In genomic region chr15:78998348-78998747, GRCm38 (mm10) we compare ENCODE assay signal across 22 mouse cellular contexts. TPM values are rescaled to one million over a fixed set of nuclear protein-coding genes. Genes with fewer than 3 reads are reported as not detected.
A peak's percentile ranks its signal among the peaks of the same experiment; 100 is the strongest.
DNase-seq lines count a peak whose midpoint lies in the region; ATAC-seq and TF ChIP-seq lines count a peak whose summit lies in the region.
"Had no signal": no experiment of that assay in that cellular context is flagged by ENCODE, and none has a peak within 500 bp of the region (broad histone marks: within the 10 kb centered on the region; RNA-seq: fewer than 3 reads in every experiment).

No protein-coding gene starts in this region.

- no peak overlapping the region for H3K4me2 ChIP-seq in heart, embryonic 15.5 days
- H3K4me2 ChIP-seq in midbrain, embryonic 15.5 days = no peak overlapping the region
- H3K4me2 ChIP-seq in limb, embryonic 14.5 days (replicated peaks; ENCODE audit: low read depth, low read length, severe bottlenecking) = no peak overlapping the region
- H3K4me2 ChIP-seq: liver, embryonic 11.5 days; neural tube, embryonic 15.5 days; stomach, embryonic 15.5 days had no signal

- peaks cover 67% of the 10 kb centered on the region for H3K36me3 ChIP-seq in heart, embryonic 15.5 days
- H3K36me3 ChIP-seq in midbrain, embryonic 10.5 days = peaks cover 97% of the 10 kb centered on the region
- H3K36me3 ChIP-seq in midbrain, embryonic 15.5 days (replicated peaks) = peaks cover 29% of the 10 kb centered on the region
- peaks cover 99% of the 10 kb centered on the region for H3K36me3 ChIP-seq in limb, embryonic 14.5 days (ENCODE audit: control insufficient read depth, insufficient read depth, low read length)

- no peaks in the 10 kb centered on the region for H3K9me3 ChIP-seq in heart, embryonic 15.5 days (replicated peaks)
- H3K9me3 ChIP-seq in midbrain, embryonic 10.5 days (replicated peaks) = no peaks in the 10 kb centered on the region
- no peaks in the 10 kb centered on the region for H3K9me3 ChIP-seq in midbrain, embryonic 15.5 days
- H3K9me3 ChIP-seq in limb, embryonic 14.5 days (ENCODE audit: control insufficient read depth, low read length) = no peaks in the 10 kb centered on the region
- H3K9me3 ChIP-seq: megakaryocyte, embryonic 14.5 days; neural tube, embryonic 15.5 days; stomach, embryonic 15.5 days had no signal

- H3K27ac ChIP-seq in heart, embryonic 15.5 days = peak overlapping the region; percentile 48
- H3K27ac ChIP-seq in midbrain, embryonic 10.5 days (replicated peaks) = peak overlapping the region; percentile 50; the same call in 1 of the 2 replicates
- H3K27ac ChIP-seq in midbrain, embryonic 15.5 days = no peak overlapping the region
- 0 out of 2 replicates have a peak overlapping the region, but pooled peaks have one; percentile 2 for H3K27ac ChIP-seq in limb, embryonic 14.5 days (replicated peaks; ENCODE audit: low read depth, low read length)
- H3K27ac ChIP-seq: neural tube, embryonic 15.5 days; stomach, embryonic 15.5 days had no signal

- peak; percentile 19 for DNase-seq in embryo, embryonic 11 days
- DNase-seq in embryo, embryonic 10.5 days (ENCODE audit: low spot score) = no peak
- DNase-seq in heart, postnatal 4 days = no peak
- DNase-seq in midbrain, embryonic 10.5 days (ENCODE audit: low spot score) = no peak
- DNase-seq in limb, embryonic 14.5 days (ENCODE audit: low spot score) = no peak
- DNase-seq in gastrocnemius, postnatal 10 days = no peak
- DNase-seq: adrenal gland, postnatal 10 days; cerebellum, adult 9-11 months; gastrocnemius, postnatal 36 days; kidney, adult 9 months; lung, adult 2 months; right cerebral cortex, postnatal 14 days had no signal

- ATAC-seq in heart, embryonic 15.5 days (replicated peaks; ENCODE audit: insufficient number of reproducible peaks, insufficient read depth, low FRiP score, low read depth) = no peak
- no peak for ATAC-seq in midbrain, embryonic 15.5 days (replicated peaks)
- peak; percentile 31; the same call in 1 of the 2 replicates for ATAC-seq in limb, embryonic 14.5 days (ENCODE audit: low FRiP score, low read depth)
- ATAC-seq: forebrain, embryonic 14.5 days; midbrain, embryonic 16.5 days had no signal

- H3K4me3 ChIP-seq in heart, embryonic 15.5 days = no peak overlapping the region
- H3K4me3 ChIP-seq in midbrain, embryonic 10.5 days = no peak overlapping the region
- no peak overlapping the region for H3K4me3 ChIP-seq in midbrain, embryonic 15.5 days
- no peak overlapping the region for H3K4me3 ChIP-seq in limb, embryonic 14.5 days (replicated peaks; ENCODE audit: low read length)
- H3K4me3 ChIP-seq: erythroblast, embryonic 14.5 days; megakaryocyte, embryonic 14.5 days; neural tube, embryonic 15.5 days; stomach, embryonic 15.5 days had no signal

- H3K9ac ChIP-seq in heart, embryonic 15.5 days = no peak overlapping the region
- H3K9ac ChIP-seq in midbrain, embryonic 15.5 days = no peak overlapping the region
- no peak overlapping the region for H3K9ac ChIP-seq in limb, embryonic 14.5 days (ENCODE audit: low read depth, low read length, severe bottlenecking)
- H3K9ac ChIP-seq: neural tube, embryonic 15.5 days; stomach, embryonic 15.5 days had no signal

- peaks cover 20% of the 10 kb centered on the region for H3K4me1 ChIP-seq in heart, embryonic 15.5 days (replicated peaks)
- H3K4me1 ChIP-seq in midbrain, embryonic 10.5 days = peaks cover 9% of the 10 kb centered on the region
- no peaks in the 10 kb centered on the region for H3K4me1 ChIP-seq in midbrain, embryonic 15.5 days
- H3K4me1 ChIP-seq in limb, embryonic 14.5 days (ENCODE audit: control insufficient read depth, insufficient read depth, low read length) = no peaks in the 10 kb centered on the region
- H3K4me1 ChIP-seq: neural tube, embryonic 15.5 days; stomach, embryonic 15.5 days had no signal

- WGBS in heart, embryonic 15.5 days = 45% methylated on average over 8 of the region's 8 CpGs
- 67% methylated on average over 8 of the region's 8 CpGs for WGBS in midbrain, embryonic 10.5 days
- 59% methylated on average over 8 of the region's 8 CpGs for WGBS in midbrain, embryonic 15.5 days
- WGBS in limb, embryonic 14.5 days = 63% methylated on average over 8 of the region's 8 CpGs

- TF ChIP-seq POLR2A in limb, embryonic 14.5 days (IDR thresholded peaks at IDR 0.05; ENCODE audit: borderline replicate concordance, extremely low read depth, insufficient read depth, insufficient read length) = no peak

- no peaks in the 10 kb centered on the region for H3K27me3 ChIP-seq in heart, embryonic 15.5 days
- H3K27me3 ChIP-seq in midbrain, embryonic 10.5 days (ENCODE audit: low read depth, poor library complexity, severe bottlenecking) = no peaks in the 10 kb centered on the region
- H3K27me3 ChIP-seq in midbrain, embryonic 15.5 days (replicated peaks) = no peaks in the 10 kb centered on the region
- H3K27me3 ChIP-seq in limb, embryonic 14.5 days (ENCODE audit: control insufficient read depth, insufficient read depth, low read length) = no peaks in the 10 kb centered on the region
- H3K27me3 ChIP-seq: megakaryocyte, embryonic 14.5 days; neural tube, embryonic 15.5 days; stomach, embryonic 15.5 days had no signal

RNA-seq across cellular contexts. Expression of gene H1f0, which starts 29.9 kb away (rescaled TPM):
- 289 and 300 TPM in 2 replicates for polyA plus RNA-seq in heart, embryonic 15.5 days (2015; fragmentation: Nextera tagmentation; extraction: Ambion mirVana)
- 100 to 1,000 TPM; 262 to 304 TPM for total RNA-seq in heart, postnatal 4 days (2021)
- 421 and 499 TPM in 2 replicates for polyA plus RNA-seq in midbrain, embryonic 10.5 days (2016; fragmentation: Nextera tagmentation; extraction: Ambion mirVana)
- 183 and 198 TPM in 2 replicates for polyA plus RNA-seq in midbrain, embryonic 15.5 days (2015; fragmentation: Nextera tagmentation; extraction: Ambion mirVana)
- 390 and 433 TPM in 2 replicates for polyA plus RNA-seq in limb, embryonic 14.5 days (2012; rRNA removed)
- 250 and 278 TPM in 2 replicates for polyA plus RNA-seq in limb, embryonic 14.5 days (2014; fragmentation: Nextera tagmentation; extraction: Ambion mirVana)
- 100 to 1,000 TPM; 193 to 214 TPM for total RNA-seq in gastrocnemius, postnatal 10 days (2021)

RNA-seq across cellular contexts. Expression of gene Galr3, which starts 43.3 kb away (rescaled TPM):
- not detected in 2 replicates for polyA plus RNA-seq in heart, embryonic 15.5 days (2015; fragmentation: Nextera tagmentation; extraction: Ambion mirVana)
- total RNA-seq in heart, postnatal 4 days (2021) = not detected
- not detected in 2 replicates for polyA plus RNA-seq in midbrain, embryonic 10.5 days (2016; fragmentation: Nextera tagmentation; extraction: Ambion mirVana)
- polyA plus RNA-seq in midbrain, embryonic 15.5 days (2015; fragmentation: Nextera tagmentation; extraction: Ambion mirVana) = not detected in 2 replicates
- polyA plus RNA-seq in limb, embryonic 14.5 days (2012; rRNA removed) = 0.39 and 0.49 TPM in 2 replicates
- polyA plus RNA-seq in limb, embryonic 14.5 days (2014; fragmentation: Nextera tagmentation; extraction: Ambion mirVana) = not detected in 2 replicates
- total RNA-seq in gastrocnemius, postnatal 10 days (2021) = under 1 TPM; 0.25 to 0.35 TPM
- total RNA-seq: gastrocnemius, postnatal 36 days had no signal
- polyA plus RNA-seq: erythroblast, embryonic 14.5 days; forebrain, embryonic 14.5 days; hindbrain, embryonic 11.5 days; midbrain, embryonic 16.5 days had no signal

RNA-seq across cellular contexts. Expression of gene Triobp, which starts 50.8 kb away (rescaled TPM):
- polyA plus RNA-seq in heart, embryonic 15.5 days (2015; fragmentation: Nextera tagmentation; extraction: Ambion mirVana) = 36.8 and 54.5 TPM in 2 replicates
- total RNA-seq in heart, postnatal 4 days (2021) = 10 to 100 TPM; 59.0 to 68.2 TPM
- polyA plus RNA-seq in midbrain, embryonic 10.5 days (2016; fragmentation: Nextera tagmentation; extraction: Ambion mirVana) = 39.7 and 39.8 TPM in 2 replicates
- 51.7 and 55.5 TPM in 2 replicates for polyA plus RNA-seq in midbrain, embryonic 15.5 days (2015; fragmentation: Nextera tagmentation; extraction: Ambion mirVana)
- 64.4 and 72.3 TPM in 2 replicates for polyA plus RNA-seq in limb, embryonic 14.5 days (2012; rRNA removed)
- polyA plus RNA-seq in limb, embryonic 14.5 days (2014; fragmentation: Nextera tagmentation; extraction: Ambion mirVana) = 44.7 and 46.8 TPM in 2 replicates
- total RNA-seq in gastrocnemius, postnatal 10 days (2021) = 10 to 100 TPM; 65.1 to 76.8 TPM
